Mouse (Mus musculus): Measurements from ENCODE around the gene Arhgef3. TPM values are rescaled to one million over a fixed set of nuclear protein-coding genes. Genes with fewer than 3 reads are reported as not detected.

The Arhgef3 gene
- polyA plus RNA-seq, 1 experiment from 2014 or later, result 2.2 TPM

GRCm38 (mm10) chr14:27444851-27445281, 330.2 kb downstream of the Arhgef3 start:
- no peaks in the 10 kb centered on the region; the same call in 1 of the 2 replicates for H3K36me3 ChIP-seq (ENCODE audit: control insufficient read depth, insufficient read depth, low read length)

DNA sequence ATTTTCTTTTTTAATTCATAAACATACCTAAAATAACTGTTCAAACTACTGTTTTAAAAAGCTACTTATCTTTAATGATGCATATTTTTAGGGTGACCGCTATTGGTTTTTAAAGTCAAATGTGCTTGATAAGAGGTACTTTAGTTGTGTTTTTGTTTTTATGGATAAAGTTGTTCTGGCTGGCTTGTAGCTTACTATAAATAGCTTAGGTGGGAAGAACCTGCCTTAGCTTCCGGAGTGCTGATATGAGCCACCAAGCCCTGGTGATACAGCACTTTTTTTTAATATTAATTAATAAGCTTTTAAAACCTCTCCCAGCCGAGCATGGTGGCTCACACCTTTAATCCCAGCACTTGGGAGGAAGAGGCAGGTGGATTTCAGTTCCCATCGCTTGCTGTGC, 332.3 kb downstream of the Arhgef3 start:
- H3K4me1 ChIP-seq (ENCODE audit: control insufficient read depth, insufficient read depth, low read length), result no peaks in the 10 kb centered on the region

More at GRCm38 (mm10) chr14:27444851-27445281, 330.2 kb downstream of the Arhgef3 start:
- Histone ChIP-seq H3K9me3 (ENCODE audit: control insufficient read depth, low read length) (no peaks in the 10 kb centered on the region), H3K27me3 (ENCODE audit: control insufficient read depth, insufficient read depth, low read length) (no peaks in the 10 kb centered on the region), H3K9ac (ENCODE audit: low read length) (no peak overlapping the region), H3K4me2 (no peak overlapping the region), H3K4me3 (ENCODE audit: low read depth, low read length) (no peak overlapping the region), H3K27ac (ENCODE audit: low read depth, low read length) (no peak overlapping the region), H3K4me1 (ENCODE audit: control insufficient read depth, insufficient read depth, low read length) (no peaks in the 10 kb centered on the region)
- ATAC-seq (ENCODE audit: low FRiP score) (no peak), DNase-seq (ENCODE audit: low spot score, missing footprints) (no peak)
- WGBS, result 83% methylated on average over 2 of the region's 2 CpGs

More for the DNA sequence above, 332.3 kb downstream of the Arhgef3 start:
- Histone ChIP-seq H3K36me3 (ENCODE audit: control insufficient read depth, insufficient read depth, low read length) (no peaks in the 10 kb centered on the region; the same call in 1 of the 2 replicates), H3K9ac (ENCODE audit: low read length) (no peak overlapping the region), H3K4me2 (no peak overlapping the region), H3K27ac (ENCODE audit: low read depth, low read length) (no peak overlapping the region), H3K27me3 (ENCODE audit: control insufficient read depth, insufficient read depth, low read length) (no peaks in the 10 kb centered on the region), H3K9me3 (ENCODE audit: control insufficient read depth, low read length) (no peaks in the 10 kb centered on the region), H3K4me3 (ENCODE audit: low read depth, low read length) (no peak overlapping the region)
- WGBS, result 91% methylated on average over 4 of the region's 4 CpGs
- no peak for DNase-seq (ENCODE audit: low spot score, missing footprints)
- ATAC-seq (ENCODE audit: low FRiP score), result no peak

Small RNAs within 50 kb of the gene (microRNA-seq; reads per million reads assigned to microRNA genes)
- not detected for gene Gm23633

Other genes with a start within 250 kb of the Arhgef3 start
- 0.12 TPM in 1 of 2 replicates, not detected in the other for gene Asb14, start 220.3 kb upstream of the Arhgef3 start, polyA plus RNA-seq (2014; fragmentation: Nextera tagmentation; extraction: Ambion mirVana)
- gene Appl1, start 143.7 kb upstream of the Arhgef3 start, polyA plus RNA-seq (2014; fragmentation: Nextera tagmentation; extraction: Ambion mirVana), result 35.5 and 38.5 TPM in 2 replicates
- 0.39 TPM in 1 of 2 replicates, not detected in the other for gene Hesx1, start 120.5 kb upstream of the Arhgef3 start, polyA plus RNA-seq (2014; fragmentation: Nextera tagmentation; extraction: Ambion mirVana)
- 3.3 and 4.7 TPM in 2 replicates for gene Il17rd, start 76.0 kb upstream of the Arhgef3 start, polyA plus RNA-seq (2014; fragmentation: Nextera tagmentation; extraction: Ambion mirVana)